Mouse (Mus musculus): ENCODE results near the gene Tvp23a. TPM values are rescaled to one million over a fixed set of nuclear protein-coding genes. Genes with fewer than 3 reads are reported as not detected.

Gene Tvp23a
- total RNA-seq, 2 experiments from 2014 or later = 0.11 TPM; not detected in 1

DNA sequence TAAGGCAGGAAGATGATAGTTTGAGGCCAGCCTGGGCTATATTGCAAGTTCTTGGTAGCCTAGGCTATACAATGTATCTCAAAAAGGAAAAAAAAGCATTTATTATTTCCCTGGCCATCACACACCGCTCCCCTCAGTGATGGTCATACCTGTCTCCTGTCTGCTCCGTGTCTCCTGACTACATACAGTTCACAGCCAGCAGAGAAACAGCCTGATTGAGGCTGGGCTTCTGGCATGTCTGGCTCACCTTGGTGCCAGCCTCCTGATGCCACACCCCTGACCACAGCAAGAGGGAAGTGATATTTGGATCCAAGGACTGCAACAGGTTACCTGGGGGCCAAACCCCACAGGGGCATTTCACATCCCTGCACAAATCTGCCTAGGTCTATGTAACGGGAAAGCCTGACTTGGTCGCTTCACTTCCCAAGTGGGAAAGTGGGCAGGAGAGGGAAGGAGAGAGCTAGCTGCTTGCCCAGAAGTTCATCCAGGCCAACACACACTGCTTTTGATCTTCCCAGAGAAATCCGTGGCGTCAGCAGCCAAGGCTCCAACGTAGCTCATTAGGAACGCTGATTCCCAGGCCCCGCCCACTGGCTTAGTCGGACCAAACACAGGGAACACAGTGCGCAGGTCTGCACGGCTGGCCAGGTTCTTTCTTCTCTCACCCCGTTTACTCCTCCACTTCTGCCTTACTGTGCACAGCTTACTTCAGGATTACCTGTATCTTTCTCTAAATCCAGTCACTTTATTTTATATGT, 72.7 kb downstream of the Tvp23a start:
- TF ChIP-seq CTCF (IDR thresholded peaks at IDR 0.05) = no peak
- Histone ChIP-seq H3K4me3 (peak overlapping the region; percentile 50), H3K27ac (no peak overlapping the region)
- peak; percentile 59 for DNase-seq
- intact Hi-C loops (cut with DNase I) = no loop called here

DNA sequence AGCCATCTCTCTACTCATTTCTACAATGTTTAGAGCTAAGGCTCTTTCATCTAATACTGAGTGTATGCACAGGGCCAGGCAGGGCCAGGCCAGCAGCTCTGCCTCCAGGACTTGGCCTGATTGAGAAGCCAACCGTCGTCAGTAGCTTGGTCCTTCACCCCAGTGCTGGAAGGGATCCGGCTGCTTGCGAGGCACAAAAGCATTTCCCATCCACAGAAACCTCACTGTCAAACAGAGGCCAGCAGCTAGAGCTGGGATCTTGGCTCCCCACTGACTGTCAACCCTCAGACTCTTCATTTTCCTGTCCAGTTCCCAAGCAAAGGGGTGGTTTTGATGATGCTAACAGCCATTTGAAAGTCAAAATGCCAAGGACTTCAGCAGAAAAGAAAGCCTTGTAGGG, 74.8 kb downstream of the Tvp23a start:
- no peak for DNase-seq
- Histone ChIP-seq H3K27ac (no peak overlapping the region), H3K4me3 (no peak overlapping the region)
- intact Hi-C loops (cut with DNase I) = no loop called here
- TF ChIP-seq CTCF (IDR thresholded peaks at IDR 0.05) = no peak

Other genes starting within 250 kb of the Tvp23a start
- 1 to 10 TPM; 4.2 to 6.7 TPM for gene Emp2, start 133.4 kb downstream of the Tvp23a start, total RNA-seq (2021)
- not detected for gene Tekt5, start 51.9 kb downstream of the Tvp23a start, total RNA-seq (2021)
- 1 to 10 TPM; 6.2 to 6.3 TPM for gene Nubp1, start 35.4 kb downstream of the Tvp23a start, total RNA-seq (2021)
- gene Ciita, start 32.7 kb upstream of the Tvp23a start, total RNA-seq (2021) = under 1 TPM; 0.11 to 0.15 TPM
- gene Dexi, start 95.7 kb upstream of the Tvp23a start, total RNA-seq (2021) = 10 to 100 TPM; 43.7 to 43.9 TPM
- gene Clec16a, start 98.0 kb upstream of the Tvp23a start, total RNA-seq (2021) = 10 to 100 TPM; 60.6 to 72.7 TPM